9 mouse cellular contexts compared by ENCODE assay signal in the genomic region with DNA sequence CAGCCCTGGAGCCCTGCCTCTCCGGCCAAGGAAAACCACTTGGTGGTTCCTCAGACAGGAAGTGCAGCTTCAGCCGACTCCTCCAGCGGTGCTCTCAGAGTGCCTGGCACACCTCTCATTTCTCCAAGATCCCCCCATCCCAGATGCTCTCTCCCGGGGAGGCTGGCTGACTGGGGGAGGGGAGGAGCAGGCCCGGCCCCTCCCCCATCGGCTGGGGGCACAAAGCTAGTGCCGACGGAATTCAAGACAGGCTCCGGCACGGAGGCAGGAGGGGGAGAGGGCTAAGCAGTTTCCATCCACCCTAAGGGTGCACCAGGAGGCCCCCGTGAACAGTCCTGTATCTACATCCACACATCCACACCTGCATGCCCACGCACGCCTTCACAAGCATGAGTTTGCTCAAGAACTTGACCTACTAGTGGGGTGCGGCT. TPM values are rescaled to one million over a fixed set of nuclear protein-coding genes. Genes with fewer than 3 reads are reported as not detected.
DNase-seq lines count a peak whose midpoint lies in the region; ATAC-seq and TF ChIP-seq lines count a peak whose summit lies in the region.
"Had no signal": no experiment of that assay in that cellular context is flagged by ENCODE, and none has a peak within 500 bp of the region (broad histone marks: within the 10 kb centered on the region; RNA-seq: fewer than 3 reads in every experiment).

No protein-coding gene starts in this region.

- no peak for TF ChIP-seq POLR2A in heart, adult 2 months (IDR thresholded peaks at IDR 0.05; ENCODE audit: insufficient read depth, low read depth, low read length)

- TF ChIP-seq CTCF in heart, adult 2 months (IDR thresholded peaks at IDR 0.05) = no peak

- DNase-seq in heart, adult 2 months = no peak
- DNase-seq in heart, postnatal 10 days = no peak
- DNase-seq in embryo, embryonic 10.5 days (ENCODE audit: low spot score) = peak; percentile 71
- DNase-seq in hindbrain, embryonic 14.5 days (ENCODE audit: low spot score) = peak; percentile 44
- DNase-seq in midbrain, embryonic 14.5 days = peak; percentile 69
- no peak for DNase-seq in cerebellum, adult 8-10 months
- no peak for DNase-seq in layer of hippocampus, adult 8-10 months (ENCODE audit: low spot score in 2 of 2)
- no peak for DNase-seq in adipocyte (ENCODE audit: low spot score)

- no peaks in the 10 kb centered on the region for H3K79me2 ChIP-seq in heart, adult 2 months (replicated peaks; ENCODE audit: control insufficient read depth, insufficient read depth, low read length)

- WGBS in heart, adult 2 months = 19% methylated on average over 14 of the region's 14 CpGs
- 2% methylated on average over 14 of the region's 14 CpGs for WGBS in hindbrain, embryonic 14.5 days
- 2% methylated on average over 14 of the region's 14 CpGs for WGBS in midbrain, embryonic 14.5 days

- H3K4me3 ChIP-seq in heart, adult 2 months = no peak overlapping the region
- peak overlapping the region; percentile 89 for H3K4me3 ChIP-seq in hindbrain, embryonic 14.5 days (replicated peaks; ENCODE audit: low read length)
- H3K4me3 ChIP-seq in midbrain, embryonic 14.5 days (replicated peaks; ENCODE audit: low read depth, low read length) = peak overlapping the region; percentile 81
- H3K4me3 ChIP-seq: myocyte had no signal

- no peaks in the 10 kb centered on the region for H3K9me3 ChIP-seq in hindbrain, embryonic 14.5 days (ENCODE audit: control insufficient read depth, low read length)
- H3K9me3 ChIP-seq in midbrain, embryonic 14.5 days (ENCODE audit: control insufficient read depth, low read length) = no peaks in the 10 kb centered on the region

- no peak for TF ChIP-seq EP300 in heart, adult 2 months (IDR thresholded peaks at IDR 0.05; ENCODE audit: insufficient read depth, low read depth, low read length)

- no peak overlapping the region for H3K27ac ChIP-seq in heart, adult 2 months
- peak overlapping the region; percentile 89 for H3K27ac ChIP-seq in hindbrain, embryonic 14.5 days
- peak overlapping the region; percentile 90 for H3K27ac ChIP-seq in midbrain, embryonic 14.5 days (replicated peaks; ENCODE audit: low read depth, low read length)

- ATAC-seq in hindbrain, embryonic 14.5 days (ENCODE audit: low FRiP score) = no peak
- 0 out of 2 replicates have a peak, but pooled peaks have one; percentile 12 for ATAC-seq in midbrain, embryonic 14.5 days (ENCODE audit: low FRiP score, low TSS enrichment)

- peaks cover 2% of the 10 kb centered on the region; the same call in 1 of the 2 replicates for H3K36me3 ChIP-seq in heart, adult 2 months (ENCODE audit: control insufficient read depth, insufficient read depth, low read length)
- H3K36me3 ChIP-seq in hindbrain, embryonic 14.5 days (replicated peaks; ENCODE audit: control insufficient read depth, insufficient read depth) = peaks cover 28% of the 10 kb centered on the region
- peaks cover 32% of the 10 kb centered on the region for H3K36me3 ChIP-seq in midbrain, embryonic 14.5 days (ENCODE audit: control insufficient read depth, insufficient read depth, low read length)

- H3K4me1 ChIP-seq in heart, adult 2 months (ENCODE audit: control insufficient read depth, insufficient read depth, low read length) = peaks cover 9% of the 10 kb centered on the region
- peaks cover 46% of the 10 kb centered on the region for H3K4me1 ChIP-seq in hindbrain, embryonic 14.5 days (replicated peaks; ENCODE audit: control insufficient read depth, insufficient read depth, low read length)
- H3K4me1 ChIP-seq in midbrain, embryonic 14.5 days (ENCODE audit: control insufficient read depth, insufficient read depth, low read length) = peaks cover 24% of the 10 kb centered on the region

- intact Hi-C loops in heart, adult 2 months (cut with DNase I) = no loop called here
- intact Hi-C loops in heart, postnatal 10 days (cut with DNase I) = loop anchor here (2.0 kb wide), 1 partner anchor 20 kb away; no protein-coding TSS in a partner anchor

- H3K9ac ChIP-seq in heart, adult 2 months (ENCODE audit: low read depth, low read length) = peak overlapping the region; percentile 24; the same call in 1 of the 2 replicates
- H3K9ac ChIP-seq in hindbrain, embryonic 14.5 days = peak overlapping the region; percentile 97
- H3K9ac ChIP-seq in midbrain, embryonic 14.5 days (replicated peaks; ENCODE audit: low read length) = peak overlapping the region; percentile 97

- H3K27me3 ChIP-seq in heart, adult 2 months (ENCODE audit: control insufficient read depth, insufficient read depth, low read length) = no peaks in the 10 kb centered on the region
- no peaks in the 10 kb centered on the region for H3K27me3 ChIP-seq in hindbrain, embryonic 14.5 days (ENCODE audit: control insufficient read depth, insufficient read depth, low read length)
- no peaks in the 10 kb centered on the region for H3K27me3 ChIP-seq in midbrain, embryonic 14.5 days (ENCODE audit: control insufficient read depth, insufficient read depth, low read length)

- H3K4me2 ChIP-seq in hindbrain, embryonic 14.5 days (replicated peaks) = peak overlapping the region; percentile 86
- H3K4me2 ChIP-seq in midbrain, embryonic 14.5 days (ENCODE audit: low read length) = peak overlapping the region; percentile 80

RNA-seq across cellular contexts. Expression of a gene that starts 3.5 kb away (rescaled TPM):
- total RNA-seq in heart, adult 2 months (2021) = 10 to 100 TPM; 13.4 to 16.8 TPM
- polyA plus RNA-seq in heart, adult 2 months (2012; rRNA removed) = 29.1 and 31.8 TPM in 2 replicates
- total RNA-seq in heart, postnatal 10 days (2021) = 10 to 100 TPM; 19.4 to 22.2 TPM
- 17.5 and 17.7 TPM in 2 replicates for polyA plus RNA-seq in hindbrain, embryonic 14.5 days (2014; fragmentation: Nextera tagmentation; extraction: Ambion mirVana)
- 34.0 and 37.0 TPM in 2 replicates for polyA plus RNA-seq in midbrain, embryonic 14.5 days (2014; fragmentation: Nextera tagmentation; extraction: Ambion mirVana)
- 1 to 10 TPM; 5.4 to 9.3 (median 6.5) TPM for total RNA-seq in layer of hippocampus, adult 8-10 months (2022)

RNA-seq across cellular contexts. Expression of a gene that starts 27.3 kb away (rescaled TPM):
- not detected for total RNA-seq in heart, adult 2 months (2021)
- not detected in 2 replicates for polyA plus RNA-seq in heart, adult 2 months (2012; rRNA removed)
- not detected for total RNA-seq in heart, postnatal 10 days (2021)
- polyA plus RNA-seq in hindbrain, embryonic 14.5 days (2014; fragmentation: Nextera tagmentation; extraction: Ambion mirVana) = 1.3 TPM in 2 replicates
- polyA plus RNA-seq in midbrain, embryonic 14.5 days (2014; fragmentation: Nextera tagmentation; extraction: Ambion mirVana) = 0.97 and 2.0 TPM in 2 replicates
- under 1 TPM; 0.14 to 0.43 (median 0.27) TPM for total RNA-seq in layer of hippocampus, adult 8-10 months (2022)
- polyA plus RNA-seq: myocyte had no signal

RNA-seq across cellular contexts. Expression of a gene that starts 37.5 kb away (rescaled TPM):
- total RNA-seq in heart, adult 2 months (2021) = 10 to 100 TPM; 71.5 to 88.3 TPM
- 162 and 314 TPM in 2 replicates for polyA plus RNA-seq in heart, adult 2 months (2012; rRNA removed)
- 10 to 100 TPM; 20.5 to 22.6 TPM for total RNA-seq in heart, postnatal 10 days (2021)
- polyA plus RNA-seq in hindbrain, embryonic 14.5 days (2014; fragmentation: Nextera tagmentation; extraction: Ambion mirVana) = 48.3 and 48.5 TPM in 2 replicates
- 20.4 and 31.9 TPM in 2 replicates for polyA plus RNA-seq in midbrain, embryonic 14.5 days (2014; fragmentation: Nextera tagmentation; extraction: Ambion mirVana)
- total RNA-seq in layer of hippocampus, adult 8-10 months (2022) = 10 to 100 TPM; 61.3 to 74.3 (median 69.2) TPM

Comparison
In these comparisons a context has a peak if more than half of its experiments do, and no peak if none do; other contexts are left out.
1. DNase-seq: peak in embryo, embryonic 10.5 days (single experiment), hindbrain, embryonic 14.5 days (single experiment) and midbrain, embryonic 14.5 days (single experiment); none in heart, adult 2 months (0 of 2), heart, postnatal 10 days (0 of 2), cerebellum, adult 8-10 months (single experiment), layer of hippocampus, adult 8-10 months (0 of 2) and adipocyte (single experiment).
2. H3K9ac ChIP-seq: peak in every context shown above with its lines; median percentile 97 in hindbrain, embryonic 14.5 days; 97 in midbrain, embryonic 14.5 days; 24 in heart, adult 2 months.